Mouse (Mus musculus): ENCODE measurements at regions not wholly inside any gene's neighbourhood (a gene's known extent, or its start where the extent isn't known, plus 50 kb on each side); places are given as distances from the start of the nearest gene placed in this dataset.

DNA sequence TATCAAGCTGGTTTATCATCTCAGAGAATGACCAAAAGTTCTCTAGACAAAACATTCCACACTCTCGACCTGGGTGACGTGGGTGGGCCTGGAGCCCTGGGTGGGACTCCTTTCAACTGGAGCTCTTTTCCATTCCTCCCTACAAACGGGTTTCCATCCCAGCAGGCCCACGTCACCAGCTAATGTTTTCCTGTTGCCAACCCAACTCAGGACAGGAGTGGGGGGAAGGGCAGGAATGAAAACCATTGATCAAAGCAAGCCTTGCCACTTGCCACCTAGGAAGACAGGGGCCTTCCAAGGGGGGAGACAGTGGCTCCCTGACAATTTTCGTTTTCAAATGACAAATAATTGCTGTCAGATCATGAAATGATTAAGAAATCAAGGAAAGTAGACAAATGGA, 224.8 kb downstream of the Rplp1 start:
- no peak for TF ChIP-seq CTCF (IDR thresholded peaks at IDR 0.05; ENCODE audit: low read depth)
- TF ChIP-seq EP300 (optimal IDR thresholded peaks at IDR 0.05) = no peak

Data from stomach, postnatal 0 days (tissue).